Mouse (Mus musculus) T-helper 1 cell (primary cell): Measurements from ENCODE around the gene Nova2.

Experiments
- in situ Hi-C: fragments of 300-600 bp; cut with MboI, MseI; formaldehyde crosslinking; loops from one replicate; pipeline ENCODE4 v1.15.1; 2025; ENCODE audit warnings: high pct_unique_total_duplicates

Gene Nova2

GRCm38 (mm10) chr7:18925162-18925938, at the start of gene Nova2:
Nova2 (plus strand) TSS chr7:18925888.
- in situ Hi-C loops: no loop called here

- in situ Hi-C loops: loop anchor here (10.0 kb wide), 1 partner anchor 654 kb away; no protein-coding TSS in a partner anchor
Measured at GRCm38 (mm10) chr7:18878691-18879090, 47.0 kb upstream of the Nova2 start.

GRCm38 (mm10) chr7:18883991-18884744, 41.5 kb upstream of the Nova2 start:
- in situ Hi-C loops: no loop called here

GRCm38 (mm10) chr7:18884745-18885422, 40.8 kb upstream of the Nova2 start:
- in situ Hi-C loops: no loop called here

GRCm38 (mm10) chr7:18886963-18887362, 38.7 kb upstream of the Nova2 start:
- in situ Hi-C loops: no loop called here

- in situ Hi-C loops: no loop called here
Measured at GRCm38 (mm10) chr7:18890848-18891247, 34.8 kb upstream of the Nova2 start.

GRCm38 (mm10) chr7:18891872-18892599, 33.7 kb upstream of the Nova2 start:
- in situ Hi-C loops: no loop called here

- in situ Hi-C loops: no loop called here
Measured at GRCm38 (mm10) chr7:18893009-18893408, 32.7 kb upstream of the Nova2 start.

GRCm38 (mm10) chr7:18893651-18894430, 31.8 kb upstream of the Nova2 start:
- in situ Hi-C loops: no loop called here

GRCm38 (mm10) chr7:18896536-18896935, 29.2 kb upstream of the Nova2 start:
- in situ Hi-C loops: no loop called here

- in situ Hi-C loops: no loop called here
Measured at GRCm38 (mm10) chr7:18900513-18900912, 25.2 kb upstream of the Nova2 start.

- in situ Hi-C loops: no loop called here
Measured at GRCm38 (mm10) chr7:18902486-18902885, 23.2 kb upstream of the Nova2 start.

- in situ Hi-C loops: no loop called here
Measured at GRCm38 (mm10) chr7:18904971-18905370, 20.7 kb upstream of the Nova2 start.

- in situ Hi-C loops: loop anchor here (5.0 kb wide), 1 partner anchor 88 kb away; no protein-coding TSS in a partner anchor
Measured at GRCm38 (mm10) chr7:18909797-18910196, 15.9 kb upstream of the Nova2 start.

- in situ Hi-C loops: loop anchor here (5.0 kb wide), 1 partner anchor 87 kb away; no protein-coding TSS in a partner anchor
Measured at GRCm38 (mm10) chr7:18910241-18910831, 15.4 kb upstream of the Nova2 start, which contains the start of gene Ccdc61. Ccdc61 (minus strand) TSS chr7:18910415.

- in situ Hi-C loops: loop anchor here (5.0 kb wide), 1 partner anchor 36 kb away; no protein-coding TSS in a partner anchor
Measured at GRCm38 (mm10) chr7:18916254-18916653, 9.4 kb upstream of the Nova2 start.

- in situ Hi-C loops: loop anchor here (5.0 kb wide), 1 partner anchor 34 kb away; no protein-coding TSS in a partner anchor
Measured at GRCm38 (mm10) chr7:18917931-18918330, 7.8 kb upstream of the Nova2 start.

GRCm38 (mm10) chr7:18921069-18921468, 4.6 kb upstream of the Nova2 start:
- in situ Hi-C loops: no loop called here

GRCm38 (mm10) chr7:18922807-18923206, 2.9 kb upstream of the Nova2 start:
- in situ Hi-C loops: no loop called here

GRCm38 (mm10) chr7:18923267-18923666, 2.4 kb upstream of the Nova2 start:
- in situ Hi-C loops: no loop called here
